Comparison of ENCODE assay signal across 13 mouse cellular contexts in the genomic region with DNA sequence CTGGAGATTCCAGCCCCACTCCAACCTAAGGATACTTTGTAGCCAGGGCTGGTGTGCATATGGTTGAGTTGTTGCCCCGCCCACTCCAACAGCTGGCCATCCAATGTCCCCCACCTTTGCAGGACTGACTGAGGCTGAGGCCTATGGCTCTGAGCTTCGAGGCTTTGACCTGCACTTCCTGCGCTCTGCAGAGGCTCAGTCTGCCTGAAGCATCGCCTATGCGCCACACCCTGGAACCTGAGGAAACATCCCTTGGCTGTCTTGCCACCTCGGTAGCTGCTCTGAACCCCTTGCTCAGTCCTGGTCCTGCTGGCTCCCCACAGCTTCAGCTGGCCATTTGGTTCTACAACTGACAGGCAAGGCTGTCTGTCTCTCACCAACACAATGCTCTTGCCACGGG. TPM values are rescaled to one million over a fixed set of nuclear protein-coding genes. Genes with fewer than 3 reads are reported as not detected.
DNase-seq lines count a peak whose midpoint lies in the region; ATAC-seq lines count a peak whose summit lies in the region.
"Had no signal": no experiment of that assay in that cellular context is flagged by ENCODE, and none has a peak within 500 bp of the region (broad histone marks: within the 10 kb centered on the region; RNA-seq: fewer than 3 reads in every experiment).

No protein-coding gene starts in this region.

- H3K9ac ChIP-seq in forebrain, embryonic 11.5 days (ENCODE audit: low read length), result no peak overlapping the region
- H3K9ac ChIP-seq in intestine, embryonic 15.5 days, result no peak overlapping the region
- H3K9ac ChIP-seq in intestine, embryonic 16.5 days (ENCODE audit: low read depth, low read length), result no peak overlapping the region
- H3K9ac ChIP-seq: hindbrain, embryonic 13.5 days had no signal

- no peak overlapping the region for H3K4me3 ChIP-seq in forebrain, embryonic 10.5 days
- H3K4me3 ChIP-seq in forebrain, embryonic 11.5 days (ENCODE audit: low read depth, low read length), result no peak overlapping the region
- H3K4me3 ChIP-seq in intestine, embryonic 15.5 days (replicated peaks), result no peak overlapping the region
- no peak overlapping the region for H3K4me3 ChIP-seq in intestine, embryonic 16.5 days (ENCODE audit: low read length)
- H3K4me3 ChIP-seq: hindbrain, embryonic 13.5 days; myocyte had no signal

- H3K9me3 ChIP-seq in forebrain, embryonic 10.5 days, result no peaks in the 10 kb centered on the region
- no peaks in the 10 kb centered on the region for H3K9me3 ChIP-seq in forebrain, embryonic 11.5 days (ENCODE audit: control insufficient read depth, low read length)
- no peaks in the 10 kb centered on the region for H3K9me3 ChIP-seq in intestine, embryonic 15.5 days
- no peaks in the 10 kb centered on the region for H3K9me3 ChIP-seq in intestine, embryonic 16.5 days (ENCODE audit: control insufficient read depth, low read length)
- H3K9me3 ChIP-seq: hindbrain, embryonic 13.5 days had no signal

- ATAC-seq in forebrain, embryonic 11.5 days (replicated peaks; ENCODE audit: low FRiP score), result no peak
- ATAC-seq in intestine, embryonic 15.5 days, result no peak
- no peak for ATAC-seq in intestine, embryonic 16.5 days

- 78% methylated on average over 7 of the region's 7 CpGs for WGBS in forebrain, embryonic 10.5 days
- 74% methylated on average over 7 of the region's 7 CpGs for WGBS in forebrain, embryonic 11.5 days
- 58% methylated on average over 7 of the region's 7 CpGs for WGBS in intestine, embryonic 15.5 days
- WGBS in intestine, embryonic 16.5 days, result 62% methylated on average over 7 of the region's 7 CpGs

- no peak for DNase-seq in forebrain, embryonic 10.5 days (ENCODE audit: extremely low spot score, low spot score)
- no peak for DNase-seq in forebrain, embryonic 11.5 days (ENCODE audit: low spot score)
- peak; percentile 54 for DNase-seq in testis, postnatal 14 days (ENCODE audit: low spot score)
- DNase-seq in testis, postnatal 10 days (ENCODE audit: low spot score), result no peak
- DNase-seq in frontal cortex, adult 2 months (ENCODE audit: extremely low spot score in 1 of 2, low spot score in 1 of 2), result no peak
- no peak for DNase-seq in cerebellum, postnatal 4 days (ENCODE audit: low spot score in 2 of 2)
- DNase-seq: adrenal gland, adult 8-10 months; cerebellum, adult 9-11 months; lung, adult 2 months had no signal

- no peaks in the 10 kb centered on the region for H3K36me3 ChIP-seq in forebrain, embryonic 10.5 days (replicated peaks)
- H3K36me3 ChIP-seq in forebrain, embryonic 11.5 days (ENCODE audit: control insufficient read depth, insufficient read depth, low read length), result no peaks in the 10 kb centered on the region
- no peaks in the 10 kb centered on the region for H3K36me3 ChIP-seq in intestine, embryonic 15.5 days
- no peaks in the 10 kb centered on the region for H3K36me3 ChIP-seq in intestine, embryonic 16.5 days (ENCODE audit: control insufficient read depth, insufficient read depth, low read length)
- H3K36me3 ChIP-seq: hindbrain, embryonic 13.5 days had no signal

- H3K4me1 ChIP-seq in forebrain, embryonic 10.5 days, result peaks cover 59% of the 10 kb centered on the region
- H3K4me1 ChIP-seq in forebrain, embryonic 11.5 days (replicated peaks; ENCODE audit: control insufficient read depth, insufficient read depth, low read length), result peaks cover 14% of the 10 kb centered on the region
- H3K4me1 ChIP-seq in intestine, embryonic 15.5 days (replicated peaks), result peaks cover 62% of the 10 kb centered on the region
- peaks cover 36% of the 10 kb centered on the region for H3K4me1 ChIP-seq in intestine, embryonic 16.5 days (ENCODE audit: control insufficient read depth, insufficient read depth, low read length)

- peak overlapping the region; percentile 35 for H3K27ac ChIP-seq in forebrain, embryonic 10.5 days
- H3K27ac ChIP-seq in forebrain, embryonic 11.5 days (ENCODE audit: low read depth, low read length), result no peak overlapping the region
- H3K27ac ChIP-seq in intestine, embryonic 15.5 days, result 0 out of 2 replicates have a peak overlapping the region, but pooled peaks have one; percentile 27
- H3K27ac ChIP-seq in intestine, embryonic 16.5 days (ENCODE audit: low read length), result no peak overlapping the region
- H3K27ac ChIP-seq: hindbrain, embryonic 13.5 days had no signal

- H3K4me2 ChIP-seq in forebrain, embryonic 11.5 days (ENCODE audit: low read depth, low read length, severe bottlenecking), result no peak overlapping the region
- H3K4me2 ChIP-seq in intestine, embryonic 15.5 days (replicated peaks), result no peak overlapping the region
- no peak overlapping the region for H3K4me2 ChIP-seq in intestine, embryonic 16.5 days (ENCODE audit: low read depth, low read length)
- H3K4me2 ChIP-seq: hindbrain, embryonic 13.5 days had no signal

- H3K27me3 ChIP-seq in forebrain, embryonic 10.5 days (ENCODE audit: poor library complexity, severe bottlenecking), result peaks cover 18% of the 10 kb centered on the region
- no peaks in the 10 kb centered on the region for H3K27me3 ChIP-seq in forebrain, embryonic 11.5 days (ENCODE audit: control insufficient read depth, insufficient read depth, low read length)
- no peaks in the 10 kb centered on the region for H3K27me3 ChIP-seq in intestine, embryonic 15.5 days (replicated peaks)
- H3K27me3 ChIP-seq in intestine, embryonic 16.5 days (replicated peaks; ENCODE audit: control insufficient read depth, insufficient read depth, low read length), result no peaks in the 10 kb centered on the region

RNA-seq across cellular contexts. Expression of gene Nfatc2, which starts 24.1 kb away (rescaled TPM):
- polyA plus RNA-seq in forebrain, embryonic 10.5 days (2016; fragmentation: Nextera tagmentation; extraction: Ambion mirVana), result 0.36 and 0.53 TPM in 2 replicates
- polyA plus RNA-seq in forebrain, embryonic 11.5 days (2014; fragmentation: Nextera tagmentation; extraction: Ambion mirVana), result 0.55 and 0.89 TPM in 2 replicates
- 1.8 and 2.4 TPM in 2 replicates for polyA plus RNA-seq in intestine, embryonic 15.5 days (2015; fragmentation: Nextera tagmentation; extraction: Ambion mirVana)
- polyA plus RNA-seq in intestine, embryonic 16.5 days (2015; fragmentation: Nextera tagmentation; extraction: Ambion mirVana), result 1.6 and 1.7 TPM in 2 replicates
- 7.6 and 8.5 TPM in 2 replicates for polyA plus RNA-seq in frontal cortex, adult 2 months (2012; rRNA removed)

Comparison
In these comparisons a context has a peak if more than half of its experiments do, and no peak if none do; other contexts are left out.
1. H3K27ac ChIP-seq: peak in forebrain, embryonic 10.5 days (single experiment) and intestine, embryonic 15.5 days (single experiment); none in forebrain, embryonic 11.5 days (single experiment) and intestine, embryonic 16.5 days (single experiment).